Mouse (Mus musculus): Measurements from ENCODE around the gene Cldn16. TPM values are rescaled to one million over a fixed set of nuclear protein-coding genes. Genes with fewer than 3 reads are reported as not detected.

The Cldn16 gene
- not detected for polyA plus RNA-seq (2012; fragmentation: generic; extraction: Trizol)
- long read RNA-seq, experiment 1: 0 reads
- long read RNA-seq, experiment 2: 0 reads

DNA sequence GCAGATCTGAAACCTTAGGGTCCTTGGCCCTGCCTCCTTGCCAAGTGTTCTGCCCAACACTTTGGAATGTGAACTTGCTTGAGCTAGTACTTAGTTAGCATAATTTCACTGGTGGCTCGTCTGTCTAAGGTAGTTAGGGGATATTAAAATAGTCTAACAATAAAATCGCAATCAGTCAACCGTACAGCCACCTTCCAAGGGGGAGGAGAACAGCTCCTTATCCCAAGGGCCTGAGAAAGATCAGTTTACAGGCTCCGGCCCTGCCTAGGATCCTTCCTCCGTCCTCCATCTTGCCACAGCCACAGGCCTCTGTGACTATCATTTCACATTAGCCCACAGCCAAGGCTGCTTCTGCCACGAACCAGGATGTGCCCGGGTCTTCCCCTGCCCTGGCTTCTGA is at the start of gene Cldn16:
Gene Cldn16 (plus strand): TSS at position 301 of the 400 bp plus-strand sequence.
- no peak for TF ChIP-seq USF1 (IDR thresholded peaks at IDR 0.05; ENCODE audit: low read depth)
- TF ChIP-seq CTCF (IDR thresholded peaks at IDR 0.05; ENCODE audit: control insufficient read depth, insufficient read depth, insufficient read length): no peak
- no peak for TF ChIP-seq MYOG (IDR thresholded peaks at IDR 0.05; ENCODE audit: control insufficient read depth, extremely low read depth, insufficient read length)
- no peak for TF ChIP-seq FOSL1 (IDR thresholded peaks at IDR 0.05; ENCODE audit: insufficient read depth, low read length, poor library complexity, severe bottlenecking)
- no peak for TF ChIP-seq CEBPB (IDR thresholded peaks at IDR 0.05; ENCODE audit: low read depth)
- no peak for TF ChIP-seq MYOD1 (IDR thresholded peaks at IDR 0.05; ENCODE audit: control insufficient read depth, insufficient read length, low read depth)
- TF ChIP-seq MAX (IDR thresholded peaks at IDR 0.05): no peak
- Histone ChIP-seq H3K4me3 (ENCODE audit: insufficient read depth, poor library complexity, severe bottlenecking) (no peak within 1 kb of the TSS), H3K79me3 (ENCODE audit: low read depth) (no peaks in the 10 kb centered on the region), H3K36me3 (ENCODE audit: control insufficient read depth, insufficient read depth) (no peaks in the 10 kb centered on the region), H3K79me2 (ENCODE audit: control insufficient read depth, insufficient read depth) (no peaks in the 10 kb centered on the region), H3ac (ENCODE audit: control insufficient read depth, insufficient read length, low read depth) (no peak within 1 kb of the TSS), H3K27me3 (ENCODE audit: control insufficient read depth, insufficient read depth, insufficient read length) (no peaks in the 10 kb centered on the region)

GRCm38 (mm10) chr16:26418616-26419015 is 44.3 kb upstream of the Cldn16 start:
- no peaks in the 10 kb centered on the region for H3K79me2 ChIP-seq (ENCODE audit: control insufficient read depth, insufficient read depth)
- no peaks in the 10 kb centered on the region for H3K36me3 ChIP-seq (ENCODE audit: control insufficient read depth, insufficient read depth)
- TF ChIP-seq MYOD1 (IDR thresholded peaks at IDR 0.05; ENCODE audit: control insufficient read depth, insufficient read length, low read depth) (no peak), MYOG (IDR thresholded peaks at IDR 0.05; ENCODE audit: control insufficient read depth, extremely low read depth, insufficient read length) (no peak), CTCF (IDR thresholded peaks at IDR 0.05; ENCODE audit: control insufficient read depth, insufficient read depth, insufficient read length) (no peak), USF1 (IDR thresholded peaks at IDR 0.05; ENCODE audit: low read depth) (no peak), MAX (IDR thresholded peaks at IDR 0.05) (no peak), FOSL1 (IDR thresholded peaks at IDR 0.05; ENCODE audit: insufficient read depth, low read length, poor library complexity, severe bottlenecking) (no peak), CEBPB (IDR thresholded peaks at IDR 0.05; ENCODE audit: low read depth) (no peak)
- H3K79me3 ChIP-seq (ENCODE audit: low read depth): no peaks in the 10 kb centered on the region
- no peaks in the 10 kb centered on the region for H3K27me3 ChIP-seq (ENCODE audit: control insufficient read depth, insufficient read depth, insufficient read length)
- no peak overlapping the region for H3K4me3 ChIP-seq (ENCODE audit: insufficient read depth, poor library complexity, severe bottlenecking)
- no peak overlapping the region for H3ac ChIP-seq (ENCODE audit: control insufficient read depth, insufficient read length, low read depth)

DNA sequence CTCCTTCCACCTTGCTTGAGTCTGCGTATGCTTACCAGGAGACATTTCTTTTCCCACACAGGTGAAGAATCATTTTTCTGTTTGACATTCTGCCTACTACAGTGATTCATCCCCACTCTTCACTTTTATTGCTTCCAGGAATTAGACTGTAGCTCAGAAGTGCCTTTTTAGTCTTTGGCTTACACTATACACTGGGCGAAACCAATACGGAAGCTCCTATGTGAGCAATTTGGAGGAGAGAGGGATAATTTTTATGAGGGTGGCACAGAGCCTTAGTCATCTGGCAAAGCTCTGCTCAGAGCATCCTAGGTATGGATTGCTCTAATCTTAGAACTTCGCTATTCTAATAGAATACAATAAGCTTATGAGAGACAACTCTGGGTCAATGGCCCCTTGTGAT is 40.9 kb upstream of the Cldn16 start:
- no peak overlapping the region for H3ac ChIP-seq (ENCODE audit: control insufficient read depth, insufficient read length, low read depth)
- no peaks in the 10 kb centered on the region for H3K79me3 ChIP-seq (ENCODE audit: low read depth)
- no peaks in the 10 kb centered on the region for H3K27me3 ChIP-seq (ENCODE audit: control insufficient read depth, insufficient read depth, insufficient read length)
- TF ChIP-seq FOSL1 (IDR thresholded peaks at IDR 0.05; ENCODE audit: insufficient read depth, low read length, poor library complexity, severe bottlenecking) (no peak), MAX (IDR thresholded peaks at IDR 0.05) (no peak), CEBPB (IDR thresholded peaks at IDR 0.05; ENCODE audit: low read depth) (no peak), MYOD1 (IDR thresholded peaks at IDR 0.05; ENCODE audit: control insufficient read depth, insufficient read length, low read depth) (no peak), CTCF (IDR thresholded peaks at IDR 0.05; ENCODE audit: control insufficient read depth, insufficient read depth, insufficient read length) (no peak), USF1 (IDR thresholded peaks at IDR 0.05; ENCODE audit: low read depth) (no peak), MYOG (IDR thresholded peaks at IDR 0.05; ENCODE audit: control insufficient read depth, extremely low read depth, insufficient read length) (no peak)
- H3K36me3 ChIP-seq (ENCODE audit: control insufficient read depth, insufficient read depth): no peaks in the 10 kb centered on the region
- H3K4me3 ChIP-seq (ENCODE audit: insufficient read depth, poor library complexity, severe bottlenecking): no peak overlapping the region
- no peaks in the 10 kb centered on the region for H3K79me2 ChIP-seq (ENCODE audit: control insufficient read depth, insufficient read depth)

GRCm38 (mm10) chr16:26430246-26430645 is 32.7 kb upstream of the Cldn16 start:
- no peaks in the 10 kb centered on the region for H3K79me3 ChIP-seq (ENCODE audit: low read depth)
- H3K36me3 ChIP-seq (ENCODE audit: control insufficient read depth, insufficient read depth): no peaks in the 10 kb centered on the region
- no peaks in the 10 kb centered on the region for H3K79me2 ChIP-seq (ENCODE audit: control insufficient read depth, insufficient read depth)
- no peak overlapping the region for H3ac ChIP-seq (ENCODE audit: control insufficient read depth, insufficient read length, low read depth)
- no peak overlapping the region for H3K4me3 ChIP-seq (ENCODE audit: insufficient read depth, poor library complexity, severe bottlenecking)
- TF ChIP-seq FOSL1 (IDR thresholded peaks at IDR 0.05; ENCODE audit: insufficient read depth, low read length, poor library complexity, severe bottlenecking): no peak
- no peaks in the 10 kb centered on the region for H3K27me3 ChIP-seq (ENCODE audit: control insufficient read depth, insufficient read depth, insufficient read length)

GRCm38 (mm10) chr16:26433486-26433885 is 29.4 kb upstream of the Cldn16 start:
- H3K79me3 ChIP-seq (ENCODE audit: low read depth): no peaks in the 10 kb centered on the region
- TF ChIP-seq CTCF (IDR thresholded peaks at IDR 0.05; ENCODE audit: control insufficient read depth, insufficient read depth, insufficient read length): no peak
- TF ChIP-seq FOSL1 (IDR thresholded peaks at IDR 0.05; ENCODE audit: insufficient read depth, low read length, poor library complexity, severe bottlenecking): no peak
- TF ChIP-seq MYOD1 (IDR thresholded peaks at IDR 0.05; ENCODE audit: control insufficient read depth, insufficient read length, low read depth): no peak
- no peak for TF ChIP-seq USF1 (IDR thresholded peaks at IDR 0.05; ENCODE audit: low read depth)
- no peak for TF ChIP-seq MAX (IDR thresholded peaks at IDR 0.05)
- no peak for TF ChIP-seq MYOG (IDR thresholded peaks at IDR 0.05; ENCODE audit: control insufficient read depth, extremely low read depth, insufficient read length)
- no peak for TF ChIP-seq CEBPB (IDR thresholded peaks at IDR 0.05; ENCODE audit: low read depth)
- no peak overlapping the region for H3ac ChIP-seq (ENCODE audit: control insufficient read depth, insufficient read length, low read depth)
- no peaks in the 10 kb centered on the region for H3K27me3 ChIP-seq (ENCODE audit: control insufficient read depth, insufficient read depth, insufficient read length)
- H3K4me3 ChIP-seq (ENCODE audit: insufficient read depth, poor library complexity, severe bottlenecking): no peak overlapping the region
- H3K79me2 ChIP-seq (ENCODE audit: control insufficient read depth, insufficient read depth): no peaks in the 10 kb centered on the region
- H3K36me3 ChIP-seq (ENCODE audit: control insufficient read depth, insufficient read depth): no peaks in the 10 kb centered on the region

DNA sequence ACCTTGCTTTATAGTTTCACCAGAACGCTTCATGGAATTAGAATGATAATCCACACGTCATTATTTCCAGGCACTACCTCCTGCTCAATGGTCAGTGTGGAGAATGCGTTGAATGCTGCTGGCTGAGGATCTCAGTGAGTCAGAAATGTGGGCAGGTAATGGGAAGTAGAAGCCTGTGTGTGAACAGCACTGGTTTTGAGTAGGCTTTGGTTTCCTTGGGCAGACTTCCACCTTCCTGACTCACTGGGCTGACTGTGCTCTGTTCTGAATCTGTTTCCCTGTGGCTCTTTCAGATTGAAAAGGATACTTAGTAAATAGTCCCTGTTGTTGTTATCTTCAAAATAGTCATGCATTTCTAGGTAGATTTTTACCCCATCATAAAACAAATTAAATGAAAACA is 22.9 kb upstream of the Cldn16 start:
- TF ChIP-seq MYOD1 (IDR thresholded peaks at IDR 0.05; ENCODE audit: control insufficient read depth, insufficient read length, low read depth) (no peak), USF1 (IDR thresholded peaks at IDR 0.05; ENCODE audit: low read depth) (no peak), CEBPB (IDR thresholded peaks at IDR 0.05; ENCODE audit: low read depth) (no peak), MAX (IDR thresholded peaks at IDR 0.05) (no peak), CTCF (IDR thresholded peaks at IDR 0.05; ENCODE audit: control insufficient read depth, insufficient read depth, insufficient read length) (no peak), FOSL1 (IDR thresholded peaks at IDR 0.05; ENCODE audit: insufficient read depth, low read length, poor library complexity, severe bottlenecking) (no peak), MYOG (IDR thresholded peaks at IDR 0.05; ENCODE audit: control insufficient read depth, extremely low read depth, insufficient read length) (no peak)
- Histone ChIP-seq H3K4me3 (ENCODE audit: insufficient read depth, poor library complexity, severe bottlenecking) (no peak overlapping the region), H3K79me2 (ENCODE audit: control insufficient read depth, insufficient read depth) (no peaks in the 10 kb centered on the region), H3ac (ENCODE audit: control insufficient read depth, insufficient read length, low read depth) (no peak overlapping the region), H3K36me3 (ENCODE audit: control insufficient read depth, insufficient read depth) (no peaks in the 10 kb centered on the region), H3K27me3 (ENCODE audit: control insufficient read depth, insufficient read depth, insufficient read length) (no peaks in the 10 kb centered on the region), H3K79me3 (ENCODE audit: low read depth) (no peaks in the 10 kb centered on the region)

Measured in C2C12 (cell line).